Mouse (Mus musculus) embryonic fibroblast, embryonic 13.5 days (primary cell): ENCODE measurements around the gene Rho.

Experiments
- CTCF ChIP-seq: IDR thresholded peaks from 2 replicates; pipeline ENCODE4 v1.5.1; 2011; ENCODE audit warnings: mild to moderate bottlenecking, control low read depth, low read length, moderate library complexity, borderline replicate concordance; ENCODE audit not compliant: insufficient read depth
- POLR2A ChIP-seq: IDR thresholded peaks from 2 replicates; pipeline ENCODE4 v1.6.1; 2011; ENCODE audit warnings: low read depth, mild to moderate bottlenecking, control low read depth, low read length, moderate library complexity

- no peak for TF ChIP-seq CTCF
- no peak for TF ChIP-seq POLR2A
Measured at GRCm38 (mm10) chr6:115973139-115973875, 41.8 kb downstream of the Rho start.
